Mouse (Mus musculus): ENCODE data around the gene Ttll7.

The Ttll7 gene

DNA sequence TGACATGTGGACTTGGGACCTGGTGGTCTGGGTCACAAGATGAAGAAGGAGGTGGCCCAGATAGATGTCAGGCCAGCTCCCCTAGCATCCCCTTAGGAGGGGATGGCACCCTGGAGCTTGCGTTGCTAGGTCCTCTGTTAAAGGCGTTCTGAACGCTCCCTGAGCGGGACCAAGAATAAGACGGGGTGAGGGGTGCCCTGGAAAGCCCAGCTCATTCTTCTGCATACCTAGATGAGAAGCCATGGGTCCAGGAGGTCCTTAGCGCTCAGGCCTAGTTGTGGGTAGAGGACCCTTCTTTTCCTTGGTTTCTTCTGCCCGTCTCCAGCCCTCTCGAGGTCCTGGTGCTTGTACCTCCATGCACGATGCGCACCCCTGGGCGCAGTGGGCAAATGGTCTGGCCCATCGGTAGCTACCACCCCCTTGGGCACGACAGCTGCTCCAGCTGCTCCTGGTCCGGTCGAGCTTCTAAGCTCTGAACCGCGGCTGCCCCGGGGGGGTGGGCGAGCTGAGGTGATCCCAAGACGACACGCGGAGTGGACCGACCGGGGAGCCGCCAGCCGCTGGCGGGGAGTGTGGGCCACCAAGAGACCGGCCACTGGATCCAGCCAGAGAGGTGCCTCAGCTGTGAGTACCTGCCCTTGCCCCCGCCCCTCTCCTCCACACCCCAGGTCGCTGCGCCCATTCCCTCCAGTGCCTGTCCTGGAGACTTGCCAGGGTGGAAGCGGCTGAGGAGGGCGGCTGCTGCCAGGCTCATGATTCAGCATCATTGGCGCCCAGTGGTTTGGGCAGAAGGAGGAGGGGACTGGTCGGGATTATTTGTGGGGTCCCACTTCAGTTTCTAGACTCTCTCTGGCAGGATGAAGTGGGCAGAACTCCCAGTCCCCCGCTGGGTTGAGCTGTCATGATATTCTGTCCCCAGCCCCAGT, at the start of gene Ttll7:
Gene Ttll7, plus strand, starts transcription at position 402 of the 926 bp plus-strand sequence.
- DNase-seq, result peak; percentile 85

DNA sequence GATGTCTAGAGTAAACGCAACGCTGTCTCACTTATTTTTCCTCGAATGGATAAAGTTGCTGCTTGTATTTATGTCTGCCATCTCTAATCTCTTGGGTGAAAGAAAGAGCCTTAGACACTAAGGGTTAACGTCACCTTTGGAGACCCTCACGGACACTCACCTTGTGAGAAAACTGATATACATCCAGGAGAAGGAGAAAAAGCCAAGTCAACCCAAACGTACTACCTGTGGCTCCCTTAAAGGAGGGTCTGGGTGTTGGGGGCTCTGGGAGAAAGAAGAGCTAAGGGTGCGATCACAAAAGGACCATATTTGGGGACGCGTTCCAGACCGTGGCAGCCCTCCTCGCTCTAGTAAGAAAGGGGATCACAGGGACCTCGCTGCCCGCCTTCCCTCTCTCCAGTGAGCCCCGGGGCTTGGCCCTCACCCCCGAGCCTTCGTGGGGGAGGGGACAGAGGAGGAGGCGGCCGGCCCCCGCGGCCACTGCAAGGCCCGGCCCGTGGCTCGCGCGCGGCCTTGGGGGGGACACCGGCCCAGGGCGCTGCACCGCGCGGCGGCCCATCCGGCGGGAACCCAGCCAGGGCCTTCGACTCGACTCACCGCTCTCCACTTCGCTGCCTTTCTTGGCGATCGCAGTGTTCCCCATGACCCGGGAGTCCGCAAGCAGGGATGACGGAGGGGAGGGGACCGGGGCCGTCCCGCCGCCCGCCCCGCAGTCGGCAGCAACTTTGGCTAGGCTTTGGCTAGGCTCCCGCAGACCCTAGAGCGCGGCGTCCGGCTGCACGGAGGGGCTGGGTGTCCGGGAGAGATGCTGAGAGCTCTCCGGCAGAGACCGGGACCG, 39.9 kb upstream of the Ttll7 start:
- DNase-seq, result no peak

DNA sequence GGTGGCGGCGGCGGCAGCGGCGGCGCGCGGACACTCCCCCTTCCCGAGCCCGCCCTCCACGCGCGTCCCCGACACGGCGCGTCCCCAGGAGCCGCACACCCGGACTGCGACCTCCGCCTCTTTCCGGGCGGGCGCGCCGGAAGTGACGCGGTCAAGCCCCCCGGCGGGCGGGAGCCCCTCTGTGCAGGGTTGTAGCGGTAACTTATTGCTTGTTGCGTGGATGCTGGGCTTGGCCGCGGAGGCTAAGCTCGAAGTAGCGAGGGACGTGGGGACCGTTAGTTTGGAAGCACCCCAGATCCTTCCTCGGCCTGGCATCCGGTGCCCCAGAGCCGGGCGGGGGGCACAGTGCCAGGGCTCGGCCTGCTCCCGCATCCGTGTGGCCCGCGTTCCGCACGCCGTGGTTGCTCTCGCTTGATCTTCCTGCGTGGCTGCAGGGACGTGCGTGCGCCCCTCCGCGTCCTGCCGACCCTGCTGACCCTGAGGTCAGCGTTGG, 39.2 kb upstream of the Ttll7 start, which contains the start of gene Prkacb:
Gene Prkacb, minus strand, starts transcription at position 90 of the 493 bp plus-strand sequence.
- DNase-seq, result peak; percentile 89

- DNase-seq, result no peak
Measured at GRCm38 (mm10) chr3:146813624-146814023, 38.5 kb upstream of the Ttll7 start.

GRCm38 (mm10) chr3:146820718-146821117, 31.4 kb upstream of the Ttll7 start:
- DNase-seq, result no peak

DNA sequence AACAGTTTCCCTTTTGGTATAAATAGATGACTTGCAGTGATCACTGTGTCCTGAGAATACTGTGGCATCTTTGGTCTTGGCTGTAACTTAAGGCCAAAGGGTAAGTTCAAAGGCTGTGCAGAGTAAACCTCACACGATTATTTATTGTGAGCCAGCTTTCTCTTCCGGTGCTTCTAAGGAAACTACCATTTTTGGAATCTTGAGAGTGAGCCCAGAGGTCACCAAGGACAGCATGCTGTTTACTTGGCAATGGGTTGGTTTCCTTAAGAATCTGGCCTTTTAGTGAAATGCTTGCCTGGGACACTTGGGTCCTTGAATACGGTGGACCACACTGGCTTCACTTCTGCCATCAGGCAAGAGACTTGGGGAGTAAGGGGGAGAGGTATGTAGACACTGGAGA, 9.4 kb upstream of the Ttll7 start:
- no peak for DNase-seq

GRCm38 (mm10) chr3:146843470-146843869, 8.7 kb upstream of the Ttll7 start:
- DNase-seq, result no peak

GRCm38 (mm10) chr3:146846237-146846636, 5.9 kb upstream of the Ttll7 start:
- no peak for DNase-seq

- DNase-seq, result no peak
Measured at GRCm38 (mm10) chr3:146848112-146848511, 4.1 kb upstream of the Ttll7 start.

GRCm38 (mm10) chr3:146849360-146849759, 2.8 kb upstream of the Ttll7 start:
- DNase-seq, result no peak

GRCm38 (mm10) chr3:146854473-146855087, 2.4 kb downstream of the Ttll7 start:
- no peak for DNase-seq

GRCm38 (mm10) chr3:146857373-146857772, 5.2 kb downstream of the Ttll7 start:
- no peak for DNase-seq

DNA sequence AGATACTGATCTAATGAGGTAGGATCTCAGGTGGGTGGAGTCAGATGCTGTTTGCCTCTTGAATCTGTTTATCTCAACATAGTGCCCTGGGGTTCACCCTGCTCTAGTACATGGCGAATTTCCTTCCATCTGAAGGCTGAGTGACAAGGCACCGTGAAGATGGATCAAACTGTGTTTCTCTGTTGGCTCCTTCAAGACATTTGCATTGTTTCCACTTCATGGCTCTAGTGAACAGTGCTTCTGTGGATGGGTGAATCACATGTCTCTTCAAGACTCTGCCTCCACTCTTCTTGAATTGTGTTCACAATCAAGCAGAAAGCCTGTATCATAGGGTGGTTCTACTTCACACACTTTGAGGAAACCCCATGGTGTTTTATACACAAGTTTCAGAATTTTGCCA, 8.1 kb downstream of the Ttll7 start:
- no peak for DNase-seq

DNA sequence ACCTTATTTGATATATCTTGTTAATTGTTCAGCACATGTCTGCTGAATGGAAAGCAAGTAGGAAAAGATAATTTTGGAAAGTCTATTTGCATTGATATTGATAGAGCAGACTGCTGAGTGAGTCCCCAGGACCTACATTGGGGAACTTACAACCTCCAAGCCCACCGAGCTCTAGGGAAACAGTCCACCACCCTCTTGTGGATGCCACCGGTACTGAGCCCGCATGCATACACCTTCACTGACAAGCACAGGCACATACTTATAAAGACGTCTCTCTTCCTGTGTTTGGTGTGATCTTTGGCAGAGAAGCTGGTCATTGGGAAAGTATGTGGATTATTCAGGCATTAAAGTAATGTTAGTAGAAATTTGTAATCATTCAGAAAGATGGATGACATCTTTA, 14.4 kb downstream of the Ttll7 start:
- no peak for DNase-seq

DNA sequence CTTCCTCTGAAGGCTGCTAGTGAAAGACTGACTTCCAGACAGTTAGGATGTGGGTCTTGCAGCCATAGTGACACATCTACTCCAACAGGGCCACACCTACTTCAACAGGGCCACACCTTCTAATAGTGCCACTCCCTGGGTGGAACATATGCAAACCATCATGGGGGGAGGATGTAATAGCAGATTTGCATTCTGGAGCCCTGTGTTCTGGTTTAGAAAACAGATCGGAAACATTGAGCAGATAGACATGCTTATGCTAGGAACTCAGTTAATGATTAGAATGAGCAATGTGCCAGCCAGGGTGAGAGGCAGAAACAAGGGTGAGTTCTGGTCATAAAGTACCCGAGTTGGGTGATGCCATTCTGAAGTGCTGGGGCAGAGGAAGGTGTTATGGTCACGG, 19.8 kb downstream of the Ttll7 start:
- no peak for DNase-seq

- DNase-seq, result no peak
Measured at GRCm38 (mm10) chr3:146875929-146876328, 23.8 kb downstream of the Ttll7 start.

DNA sequence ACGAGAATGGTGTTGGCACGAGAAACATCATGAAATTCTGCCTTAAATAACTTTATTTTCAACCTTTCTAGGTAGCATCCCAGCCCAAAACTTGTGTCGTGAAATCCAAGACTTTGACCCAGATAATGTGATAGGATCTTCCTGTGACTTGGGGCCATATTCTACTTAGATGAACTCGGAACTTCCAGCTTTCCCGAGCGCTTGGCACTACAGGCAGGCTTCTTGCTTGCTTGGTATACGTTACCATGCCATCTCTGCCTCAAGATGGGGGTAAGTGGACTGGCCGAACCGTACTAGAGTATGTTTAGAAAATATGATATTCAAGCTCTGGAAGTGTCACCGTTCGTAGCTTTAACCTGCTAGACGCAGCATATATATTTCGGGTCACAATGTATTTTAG, 41.8 kb downstream of the Ttll7 start:
- DNase-seq, result no peak

- DNase-seq, result no peak
Measured at GRCm38 (mm10) chr3:146896581-146896980, 44.4 kb downstream of the Ttll7 start.

DNA sequence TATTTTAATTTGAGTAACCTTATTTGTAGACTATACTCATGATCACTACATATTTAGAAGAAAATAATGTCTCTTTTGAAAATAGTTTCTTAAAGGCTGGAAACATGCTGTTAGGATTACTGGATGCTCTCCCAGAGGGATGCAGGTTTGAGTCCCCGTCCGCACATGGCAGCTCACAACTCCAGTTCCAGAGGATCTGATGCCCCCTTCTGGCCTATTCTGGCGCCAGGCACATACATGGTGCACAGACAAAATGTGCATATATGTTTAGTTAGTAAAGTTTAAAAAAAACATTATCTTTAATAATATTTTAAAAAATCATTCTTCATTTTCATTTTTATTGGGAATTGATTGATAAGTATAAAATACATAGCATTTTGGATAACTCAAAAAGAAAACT, 47.9 kb downstream of the Ttll7 start:
- DNase-seq, result peak; percentile 20

DNA sequence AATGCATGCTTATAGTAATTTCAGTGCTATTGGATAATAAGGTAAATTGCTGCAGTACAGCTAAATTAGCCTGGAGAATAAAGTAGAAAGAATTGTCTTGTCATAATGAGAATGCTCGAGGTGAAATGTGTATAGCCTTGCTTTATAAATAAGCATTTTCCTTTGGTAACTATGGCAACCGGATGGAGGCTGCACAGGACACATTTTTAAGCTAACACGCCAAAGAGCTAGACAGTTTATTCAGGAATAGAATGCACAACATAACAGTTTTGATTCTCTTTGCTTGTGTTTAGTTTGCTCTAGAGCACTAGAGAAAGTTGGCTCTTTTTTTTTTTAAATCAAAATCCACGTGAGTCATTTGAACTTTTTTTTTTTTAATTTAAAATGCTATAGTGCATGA, 49.6 kb downstream of the Ttll7 start:
- no peak for DNase-seq

- no peak for DNase-seq
Measured at GRCm38 (mm10) chr3:146905606-146906005, 53.4 kb downstream of the Ttll7 start.

DNA sequence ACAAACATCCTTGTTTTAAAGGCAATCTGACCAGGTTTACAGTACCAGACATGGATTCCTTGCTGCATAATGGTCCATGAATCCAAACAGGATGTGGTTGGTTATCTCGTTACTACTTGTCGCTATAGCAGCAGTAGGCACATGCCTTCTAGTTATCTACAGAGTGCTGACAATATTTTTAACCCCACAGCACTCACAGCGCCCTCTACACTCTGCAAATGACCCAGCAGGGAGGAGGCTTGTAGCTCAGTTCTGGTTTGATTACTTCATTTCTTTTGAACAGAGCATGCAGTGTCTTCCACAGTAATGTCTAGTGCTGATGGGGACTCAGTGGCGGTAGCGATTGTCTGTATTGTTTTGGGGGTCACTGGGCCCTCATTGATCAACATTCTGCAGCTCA, 56.8 kb downstream of the Ttll7 start:
- DNase-seq, result no peak

GRCm38 (mm10) chr3:146913107-146913506, 60.9 kb downstream of the Ttll7 start:
- DNase-seq, result no peak
